Mouse (Mus musculus) lung, postnatal 0 days (tissue): ENCODE measurements around the gene Cd3d.

Experiments used
- CTCF ChIP-seq: IDR thresholded peaks from 2 replicates; pipeline ENCODE4 v1.5.1; 2016; ENCODE audit warnings: antibody characterized with exemption, mild to moderate bottlenecking
- EP300 ChIP-seq: IDR thresholded peaks from 2 replicates; pipeline ENCODE4 v1.6.1; 2016; ENCODE audit warnings: antibody characterized with exemption, mild to moderate bottlenecking, control low read depth

DNA sequence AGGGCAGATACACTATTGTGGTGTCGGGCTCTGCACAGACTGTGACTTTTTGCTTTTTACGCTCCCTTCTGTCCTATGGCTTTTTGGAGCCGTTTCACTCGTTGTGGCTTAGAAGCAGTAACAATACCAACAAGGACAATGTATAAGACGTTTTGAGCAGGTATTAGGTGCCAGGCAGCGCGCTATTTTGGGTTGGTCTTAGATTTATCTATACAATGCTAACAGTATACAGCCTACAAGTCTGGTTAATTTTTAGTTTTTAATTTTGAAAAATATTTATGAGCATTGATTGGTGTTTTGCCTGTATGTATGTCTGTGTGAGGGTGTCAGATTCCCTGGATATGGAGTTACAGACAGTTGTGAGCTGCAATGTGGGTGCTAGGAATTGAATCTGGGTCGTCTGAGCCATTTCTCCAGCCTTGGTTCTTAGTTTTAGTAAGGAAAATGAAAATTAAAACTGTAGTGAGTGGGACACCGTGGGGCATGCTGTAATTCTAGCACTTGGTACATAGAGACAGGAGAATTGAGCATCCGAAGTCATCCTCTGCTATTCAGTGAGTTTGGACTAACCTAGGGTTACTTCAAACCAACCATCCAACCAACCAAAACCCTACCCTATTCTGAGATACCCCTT is 15.6 kb upstream of the Cd3d start:
- TF ChIP-seq CTCF (no peak), EP300 (no peak)
